Mouse (Mus musculus) c-Kit-negative CD71-positive TER-119-positive erythroid progenitor cells, embryonic 14.5 days (primary cell): ENCODE data around the gene Angptl1.

Experiments
- DNase-seq: peaks from one replicate; pipeline ENCODE4 v3.0.0-alpha.2; 2013; ENCODE audit warnings: low read depth, low spot score

Gene Angptl1

DNA sequence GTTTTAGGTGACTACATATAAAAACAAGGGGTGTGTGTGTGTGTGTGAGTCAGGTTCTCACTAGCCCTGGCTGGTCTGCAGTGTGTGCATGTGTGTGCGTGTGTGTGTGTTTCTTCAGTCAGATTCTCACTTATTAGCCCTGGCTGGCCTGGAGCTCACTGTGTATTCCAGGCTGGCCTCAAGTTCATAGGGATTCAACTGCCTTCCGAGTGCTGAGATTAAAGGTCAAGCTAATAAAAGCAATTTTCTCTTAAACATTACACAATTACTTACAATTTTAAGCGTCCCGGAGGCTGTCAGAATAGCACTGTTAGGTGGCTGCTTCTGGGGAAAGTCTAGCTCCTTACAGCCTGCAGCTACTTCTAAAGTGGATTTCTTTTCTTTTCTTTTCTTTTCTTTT is at the start of gene Angptl1:
Gene Angptl1, plus strand, starts transcription at position 386 of the 400 bp plus-strand sequence.
- DNase-seq: no peak

DNA sequence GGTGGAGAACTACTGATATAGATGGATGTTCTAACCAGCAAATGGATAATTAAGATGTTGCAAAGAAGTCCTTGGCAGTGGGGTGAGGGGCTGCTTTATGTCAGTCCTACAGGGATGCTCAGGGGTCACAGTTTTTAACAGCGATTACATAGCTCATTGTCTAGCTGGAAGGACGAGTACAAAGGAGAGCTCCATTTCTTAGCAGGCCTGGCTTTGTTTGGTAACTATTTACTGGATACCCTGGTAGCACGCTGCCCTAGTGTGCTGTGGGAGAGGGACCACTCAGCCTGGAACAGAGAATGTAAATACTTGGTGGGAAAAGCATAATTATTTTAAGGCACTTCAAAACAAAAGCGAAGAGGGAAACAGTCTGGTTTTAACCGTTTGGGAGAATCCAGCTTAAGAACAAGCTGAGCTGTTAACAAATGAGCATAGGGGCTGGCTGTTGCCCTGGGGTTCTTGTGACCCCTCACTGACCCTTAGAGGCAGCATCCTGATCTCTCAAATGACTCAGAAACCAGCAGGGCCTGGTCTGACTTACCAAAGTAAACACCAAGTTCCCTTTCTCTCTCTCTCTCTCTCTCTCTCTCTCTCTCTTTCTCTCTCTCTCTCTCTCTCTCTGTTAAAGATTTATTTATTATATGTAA is 48.4 kb upstream of the Angptl1 start:
- no peak for DNase-seq

DNA sequence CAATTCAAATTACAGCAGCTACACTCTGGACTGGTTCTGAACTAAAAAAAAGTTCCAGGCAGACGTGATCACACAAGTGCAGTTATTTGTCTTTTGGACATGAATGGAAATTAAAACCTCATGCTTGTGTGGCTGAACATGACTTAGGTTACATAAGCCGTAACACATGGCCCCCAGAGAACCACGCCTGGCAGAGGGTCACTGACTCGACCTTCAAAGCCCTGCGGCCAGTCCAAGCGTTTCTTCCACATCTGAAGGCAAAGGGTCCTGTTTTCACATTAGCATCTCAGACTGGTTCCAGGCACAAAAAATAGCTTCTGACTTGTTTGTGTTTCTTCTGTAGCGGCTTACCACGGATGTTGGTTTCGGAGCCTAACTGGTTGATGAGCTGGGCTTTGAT is 42.1 kb upstream of the Angptl1 start:
- no peak for DNase-seq

DNA sequence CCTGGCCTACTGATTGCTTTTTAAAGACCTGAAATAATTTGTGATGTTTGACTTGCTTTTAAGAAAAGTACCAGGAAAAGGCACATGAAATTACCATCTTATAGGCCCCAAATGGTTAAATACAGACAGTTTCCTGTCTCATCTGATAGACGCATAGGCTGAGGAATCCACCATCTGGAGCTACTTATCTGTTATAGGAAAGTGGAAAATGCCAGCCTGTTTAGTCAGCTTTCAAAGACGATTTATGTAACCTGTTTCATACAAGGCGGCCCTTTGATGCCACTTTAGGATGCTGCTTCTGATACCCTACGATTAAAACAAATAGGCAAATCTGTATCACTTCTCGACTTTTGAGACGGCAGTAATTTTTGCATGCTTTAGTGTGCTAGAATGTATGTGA is 37.1 kb upstream of the Angptl1 start:
- DNase-seq: no peak

DNA sequence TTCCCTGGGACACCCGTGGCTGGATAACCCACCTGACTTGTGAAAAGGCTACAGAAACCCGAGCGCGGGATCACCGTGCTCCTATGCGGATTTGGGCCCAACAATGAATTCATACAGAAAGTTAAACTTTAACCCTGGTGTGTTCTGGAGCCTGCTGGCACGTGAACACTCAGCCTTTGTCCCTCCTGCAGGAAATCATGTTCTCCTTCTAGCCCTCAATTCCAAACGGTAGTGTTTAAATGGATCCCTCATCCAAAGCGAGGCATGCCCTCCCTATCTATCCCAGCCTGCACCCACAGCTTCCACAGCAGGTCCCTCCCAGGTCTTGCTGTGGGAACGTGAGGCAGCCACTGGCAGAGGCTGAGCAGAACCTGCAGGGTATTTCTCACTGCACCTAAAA is 30.0 kb upstream of the Angptl1 start:
- DNase-seq: no peak

DNA sequence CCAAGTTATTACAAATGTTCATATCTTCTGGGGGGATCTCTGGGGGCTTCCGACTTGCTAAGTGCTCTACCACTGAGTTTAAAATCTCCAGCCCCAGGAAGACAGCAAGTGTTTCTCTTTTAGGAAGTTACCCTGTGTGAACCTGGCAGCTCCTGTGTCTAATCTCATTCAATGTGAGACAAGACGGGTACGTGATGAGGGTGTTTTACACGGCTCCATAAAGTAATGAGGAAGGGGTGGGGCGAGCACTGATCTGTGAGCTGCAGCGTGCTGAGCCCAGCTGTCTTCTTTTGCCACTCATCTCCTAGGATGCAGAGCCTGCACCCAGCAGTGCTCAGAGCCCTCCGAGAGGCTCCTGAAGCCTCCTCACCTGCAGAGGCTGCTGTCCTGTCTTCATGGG is 26.4 kb upstream of the Angptl1 start:
- DNase-seq: no peak

DNA sequence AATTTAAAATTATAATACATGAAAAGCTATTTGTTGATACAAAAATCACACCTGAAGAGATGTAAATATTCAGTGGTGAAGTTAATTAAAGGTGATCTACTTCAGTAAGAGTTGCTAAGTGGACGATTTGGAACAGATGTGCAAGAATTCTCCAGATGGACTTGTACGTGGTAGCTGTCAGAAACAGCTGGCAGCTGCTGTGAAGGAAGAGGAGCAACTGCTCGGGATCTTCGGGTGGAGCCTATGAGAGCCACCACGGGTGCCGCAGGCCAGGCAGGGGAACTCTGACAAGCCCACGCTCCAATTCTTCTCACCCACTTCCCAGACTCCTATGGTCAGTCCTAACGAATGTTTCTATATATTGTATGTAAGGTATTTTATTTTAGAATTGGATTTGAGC is 25.6 kb upstream of the Angptl1 start:
- no peak for DNase-seq

DNA sequence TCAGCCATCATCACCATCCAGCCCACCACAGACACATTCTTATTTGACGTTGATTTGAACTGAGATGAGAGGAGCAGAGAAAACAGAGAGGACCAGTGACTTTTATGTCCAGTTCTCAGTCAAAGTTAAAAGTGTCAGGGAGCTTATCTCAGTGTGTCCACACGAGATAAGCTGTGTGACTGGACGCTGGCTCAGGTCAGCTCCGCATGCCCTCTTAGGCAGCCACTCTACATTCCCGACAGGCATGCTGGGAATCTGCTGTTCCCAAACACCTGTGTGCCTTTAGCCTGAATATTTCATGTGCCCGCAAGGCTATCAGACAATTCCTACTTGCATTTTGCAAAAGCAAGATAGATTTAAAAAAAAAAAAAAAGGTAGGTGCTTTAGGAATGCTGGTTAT is 24.9 kb upstream of the Angptl1 start:
- DNase-seq: no peak

DNA sequence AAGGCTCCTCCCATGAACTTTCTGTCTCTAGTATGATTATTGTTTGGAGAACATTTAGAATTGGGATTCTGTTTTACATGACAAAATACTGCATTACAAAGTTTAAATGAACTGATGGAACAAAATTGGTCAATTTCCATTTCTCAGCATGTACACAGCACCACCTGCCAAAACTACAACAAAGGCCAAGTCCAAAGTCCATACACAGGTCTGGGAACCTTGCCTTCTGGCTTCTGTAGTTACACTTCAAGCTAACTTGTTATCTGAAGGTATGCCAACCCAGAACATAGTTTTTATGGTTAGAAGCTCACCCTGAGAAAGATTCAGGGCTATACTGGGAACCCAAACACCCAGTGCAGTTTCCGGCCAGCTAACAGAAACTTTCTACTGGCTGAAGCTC is 19.1 kb upstream of the Angptl1 start:
- no peak for DNase-seq

DNA sequence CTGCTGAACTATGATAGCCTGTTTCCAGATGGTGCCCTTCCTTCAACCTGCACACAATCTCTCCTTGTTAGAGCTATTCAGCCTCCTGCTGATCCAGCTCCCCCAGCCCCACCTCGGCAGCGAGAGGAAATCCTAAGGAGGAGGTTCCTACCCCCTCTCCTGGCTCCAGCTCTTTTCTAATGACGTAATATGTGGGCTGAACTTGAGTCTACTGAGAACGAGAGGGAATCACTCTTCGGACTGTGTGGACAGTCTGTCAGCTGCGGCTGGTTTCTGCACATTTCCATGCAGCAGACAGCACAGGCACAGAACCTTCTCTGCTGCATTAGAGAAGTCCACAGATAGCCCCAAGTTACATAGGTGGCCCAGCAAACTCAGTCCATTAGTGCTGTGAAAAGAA is 333 bp downstream of the Angptl1 start:
- no peak for DNase-seq

DNA sequence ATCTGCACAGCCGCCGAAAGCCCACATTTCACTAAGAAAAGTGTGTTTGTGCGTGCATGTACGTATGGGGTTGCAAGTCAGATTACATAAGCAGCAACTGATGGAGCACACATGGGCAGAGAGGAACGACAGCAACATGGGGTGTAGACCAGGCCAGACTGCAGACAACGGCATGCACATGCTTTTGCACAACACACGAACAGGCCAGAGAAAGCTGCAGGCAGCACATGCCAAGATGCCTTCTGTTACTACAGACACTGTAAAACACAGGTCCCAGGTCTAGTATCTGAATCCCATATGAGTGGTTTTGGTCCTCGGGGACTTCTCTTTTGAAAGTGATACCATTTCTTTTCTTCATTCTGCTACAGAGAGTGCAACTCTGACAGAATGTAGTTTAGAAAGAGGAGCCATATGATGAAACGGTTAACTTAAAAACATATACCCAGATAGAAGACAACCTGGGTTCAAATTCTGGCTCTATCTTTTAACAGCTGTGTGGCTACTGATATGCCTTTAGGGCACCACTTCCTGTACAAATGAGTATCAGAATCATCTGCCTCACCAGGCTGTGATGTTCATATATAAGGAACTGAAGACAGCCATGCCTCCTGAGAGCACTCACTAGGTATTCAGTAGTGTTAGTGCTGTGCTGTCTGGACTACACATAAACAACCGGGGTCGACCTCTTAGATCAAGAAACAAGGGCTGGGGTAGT is 3.4 kb downstream of the Angptl1 start:
- DNase-seq: no peak

DNA sequence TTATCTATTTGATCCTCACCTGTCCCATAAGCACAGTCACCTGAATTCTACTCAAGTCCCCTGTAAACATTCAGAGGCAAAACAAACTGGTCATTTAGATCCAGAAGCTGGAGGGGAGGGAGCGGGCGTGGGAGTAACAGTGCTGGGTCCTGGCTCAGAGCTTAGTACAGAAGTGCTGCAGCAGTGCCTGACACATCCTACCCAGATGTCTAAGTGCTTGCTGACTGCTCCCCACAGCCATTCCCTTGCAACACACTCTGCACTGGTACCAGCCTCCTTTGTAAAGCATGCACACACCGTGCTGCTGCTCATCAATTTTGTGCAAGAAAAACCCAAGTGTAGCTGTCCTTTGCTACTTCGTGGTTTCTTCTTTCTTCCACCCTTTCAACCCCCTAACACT is 8.7 kb downstream of the Angptl1 start:
- DNase-seq: no peak

DNA sequence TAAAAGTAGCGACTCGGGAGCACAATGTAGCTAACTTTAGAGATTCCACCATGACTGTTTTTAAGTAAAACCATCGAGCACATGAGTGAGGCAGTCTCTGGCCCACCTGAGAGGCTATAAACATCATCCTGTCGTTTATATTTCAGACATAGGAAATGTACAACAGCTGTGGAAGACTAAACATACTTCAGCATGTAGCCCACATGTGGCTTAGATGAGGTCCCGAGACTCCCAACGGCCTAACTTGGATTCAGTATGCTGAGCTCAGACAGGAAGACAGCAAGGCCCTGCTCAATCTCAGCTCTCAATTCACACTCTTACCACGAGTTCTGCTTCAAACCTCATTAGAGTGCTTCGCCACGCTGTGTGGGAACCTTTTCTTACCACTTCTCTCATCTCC is 14.0 kb downstream of the Angptl1 start:
- DNase-seq: no peak

DNA sequence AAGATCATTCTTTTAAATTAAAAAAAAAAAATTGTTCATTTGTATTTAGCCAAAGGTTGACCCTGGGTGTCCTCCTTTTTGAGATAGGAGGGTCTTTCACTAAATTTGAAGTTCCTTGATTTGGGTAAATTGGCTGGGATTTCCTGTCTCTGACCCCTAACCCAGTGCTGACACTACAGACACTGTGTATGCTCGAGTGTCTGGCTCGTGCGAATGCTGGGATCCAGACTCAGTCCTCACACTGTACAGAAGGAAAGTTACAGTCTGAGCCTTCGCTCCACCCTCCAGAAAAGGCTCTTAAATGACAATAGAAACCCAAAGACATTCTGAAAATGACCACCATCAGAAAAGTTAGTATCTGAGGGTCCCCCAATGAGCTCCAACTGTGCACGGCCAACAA is 14.5 kb downstream of the Angptl1 start:
- no peak for DNase-seq

DNA sequence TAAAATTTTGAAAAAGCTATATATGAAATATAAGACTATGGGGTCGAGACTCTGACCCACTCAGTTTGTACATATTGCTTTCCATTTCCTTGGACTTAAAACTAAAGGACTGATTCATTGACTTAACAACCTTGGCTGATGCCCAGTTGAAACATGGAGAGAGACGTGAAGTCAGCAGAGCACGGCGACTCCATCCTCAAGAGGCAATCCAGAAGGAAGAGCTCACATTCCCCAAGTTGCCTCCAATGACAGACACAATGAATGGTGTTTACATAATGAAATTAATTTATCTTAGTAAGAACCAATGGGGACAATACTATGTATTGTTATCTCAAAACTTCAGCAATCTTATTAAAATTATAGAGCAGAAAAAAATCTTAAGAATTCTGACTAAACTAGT is 16.2 kb downstream of the Angptl1 start:
- no peak for DNase-seq

DNA sequence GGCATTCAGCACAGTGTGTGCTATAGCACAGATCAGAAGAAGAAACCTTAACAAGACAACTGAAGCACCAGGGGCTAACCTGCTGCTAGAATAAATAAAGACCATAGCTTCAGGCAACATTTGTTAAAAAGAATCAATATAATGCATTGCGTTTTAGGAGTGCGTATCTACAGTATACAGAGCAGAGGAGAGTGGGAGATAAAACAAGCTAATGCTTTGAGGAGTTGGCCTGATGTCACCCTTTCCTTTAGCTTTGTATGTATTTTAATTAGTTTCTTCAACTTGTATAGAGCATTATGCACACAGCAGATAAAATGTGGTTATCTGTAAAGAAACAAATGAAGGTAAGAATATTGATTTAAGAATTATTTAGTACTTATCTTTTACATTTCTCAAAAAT is 18.3 kb downstream of the Angptl1 start:
- DNase-seq: no peak

DNA sequence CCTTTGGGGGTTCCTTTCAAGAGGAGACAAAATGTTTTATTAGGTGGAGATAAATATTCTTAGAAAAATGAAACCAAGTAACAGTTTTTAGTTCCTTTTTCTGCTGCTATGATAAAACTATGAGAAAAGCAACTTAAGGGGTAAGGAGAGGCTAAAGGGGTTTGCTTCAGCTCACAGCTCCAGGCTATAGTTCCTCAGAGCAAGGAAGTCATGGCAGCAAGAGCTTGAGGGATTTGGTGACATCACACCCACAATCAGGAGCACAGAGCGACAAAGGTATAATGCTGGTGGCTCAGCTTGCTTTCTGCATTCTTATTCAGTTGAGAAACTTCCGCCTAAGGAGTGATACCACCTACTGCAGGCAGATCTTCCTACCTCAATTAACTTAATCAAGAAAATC is 20.8 kb downstream of the Angptl1 start:
- no peak for DNase-seq

DNA sequence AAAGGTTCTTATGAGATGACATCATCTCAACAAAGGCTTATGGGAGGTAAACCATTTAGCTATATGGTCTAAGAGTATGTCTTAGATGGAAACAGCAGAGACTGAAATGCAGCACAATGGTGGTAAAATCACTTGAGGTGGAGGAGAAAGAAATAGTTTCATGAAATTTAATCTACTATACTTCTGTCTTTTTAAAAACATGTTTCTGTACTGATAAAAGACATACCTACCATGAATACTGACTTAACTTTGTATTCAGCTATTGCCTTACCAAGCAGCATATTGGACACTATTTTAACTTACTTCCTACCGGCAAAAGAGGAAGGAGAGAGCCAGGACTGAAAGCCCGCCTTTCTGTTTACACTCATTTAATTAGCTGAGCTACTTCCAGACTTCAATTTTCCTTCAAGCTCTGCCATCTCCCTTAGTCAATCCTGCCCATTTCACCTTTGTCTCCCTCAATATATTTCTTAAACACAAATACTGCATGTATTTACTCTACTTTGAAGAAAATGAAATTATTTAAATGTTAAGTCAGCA is 21.4 kb downstream of the Angptl1 start:
- DNase-seq: no peak

DNA sequence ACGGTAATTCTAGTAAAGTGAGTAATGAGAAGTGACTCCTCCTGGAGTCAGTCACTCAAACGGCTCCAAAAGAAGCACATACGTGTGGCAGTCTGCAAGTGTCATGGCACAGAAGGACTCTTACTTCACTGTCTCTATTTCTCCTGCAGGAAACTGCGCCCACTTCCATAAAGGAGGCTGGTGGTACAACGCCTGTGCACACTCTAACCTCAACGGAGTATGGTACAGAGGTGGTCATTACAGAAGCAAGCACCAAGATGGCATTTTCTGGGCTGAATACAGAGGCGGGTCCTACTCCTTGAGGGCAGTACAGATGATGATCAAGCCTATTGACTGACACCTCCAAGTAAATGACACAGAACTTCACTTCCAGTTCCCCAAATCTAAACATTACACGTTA is 21.9 kb downstream of the Angptl1 start:
- DNase-seq: no peak

DNA sequence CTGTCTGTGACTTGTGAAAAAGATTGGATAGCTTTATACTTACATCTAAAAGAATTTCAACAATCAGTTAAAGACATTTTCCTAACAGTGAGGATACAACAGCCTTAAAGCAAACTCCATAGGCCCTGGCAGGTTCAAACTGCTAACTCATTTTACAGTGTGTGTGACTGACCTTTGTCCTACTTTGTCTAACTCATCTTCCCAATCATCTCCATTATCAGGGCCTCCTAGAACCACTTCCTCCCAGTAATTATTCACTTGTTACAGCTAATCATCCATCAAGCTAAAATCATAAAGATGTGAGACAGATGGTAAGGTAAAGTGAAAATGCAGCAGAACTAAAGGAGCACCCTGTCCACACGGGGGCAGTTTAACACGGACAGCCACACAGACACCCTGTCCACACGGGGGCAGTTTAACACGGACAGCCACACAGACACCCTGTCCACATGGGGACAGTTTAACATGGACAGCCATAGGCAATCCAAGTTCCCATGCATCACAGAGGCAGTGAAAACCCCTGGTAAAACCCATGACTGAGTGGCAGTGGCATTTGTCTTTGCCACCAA is 23.2 kb downstream of the Angptl1 start:
- no peak for DNase-seq

DNA sequence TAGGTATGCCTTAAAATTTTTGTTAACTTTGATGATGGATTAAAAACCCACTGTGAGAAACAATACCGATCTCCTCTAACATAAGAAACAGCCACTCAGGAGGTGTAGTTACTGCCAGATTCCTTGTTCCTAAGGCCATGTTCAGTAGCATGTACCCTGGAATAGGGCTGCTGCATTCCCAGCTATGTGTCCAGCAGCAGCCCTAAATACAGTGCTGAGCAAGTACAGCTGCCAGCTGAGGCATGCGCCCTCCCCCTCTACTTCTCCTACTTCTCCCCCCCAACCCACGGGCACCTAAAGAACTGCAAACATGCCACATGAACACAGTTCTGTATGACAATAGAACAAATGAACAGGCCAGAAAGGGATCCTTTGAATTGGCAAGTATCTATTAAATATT is 25.4 kb downstream of the Angptl1 start:
- no peak for DNase-seq

DNA sequence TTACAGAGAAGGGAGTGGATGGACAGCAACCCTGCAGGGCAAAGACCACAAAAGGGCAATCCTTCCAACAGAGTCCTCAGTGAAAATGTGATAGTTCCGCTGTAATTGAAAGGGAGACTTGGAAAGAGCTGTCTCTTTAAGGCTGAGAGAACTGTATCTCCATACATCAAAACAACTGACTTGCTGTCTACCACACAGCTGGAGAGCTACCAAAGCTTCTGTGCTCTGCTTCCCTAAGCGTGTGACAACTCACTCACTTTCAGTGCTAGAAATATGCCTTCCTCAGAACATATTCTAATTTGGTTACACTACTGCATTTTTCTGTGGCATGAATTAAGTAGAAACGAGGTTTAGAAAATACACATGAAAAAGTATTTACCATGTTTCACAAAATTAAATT is 25.9 kb downstream of the Angptl1 start:
- DNase-seq: no peak

DNA sequence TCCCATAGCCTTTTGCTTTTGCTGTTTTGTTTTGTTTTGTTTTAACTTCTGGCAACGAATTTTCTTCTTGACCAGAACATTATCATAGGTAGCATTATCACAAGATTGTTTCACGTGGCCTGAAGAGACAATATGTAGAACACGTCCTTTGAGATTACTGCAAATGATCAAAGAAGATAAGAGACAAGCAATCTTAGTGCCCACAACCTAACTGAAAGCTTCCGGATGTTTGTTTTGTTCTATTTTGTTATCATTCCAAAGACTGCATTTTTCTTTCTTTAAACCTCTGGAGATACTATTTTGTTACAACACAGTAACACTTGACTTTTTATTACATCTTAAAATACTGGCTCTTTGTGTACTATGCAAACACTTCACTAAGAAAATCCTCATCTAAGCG is 31.7 kb downstream of the Angptl1 start:
- DNase-seq: no peak
